Mouse (Mus musculus): Measurements from ENCODE around the gene Hist1h3h. TPM values are rescaled to one million over a fixed set of nuclear protein-coding genes. Genes with fewer than 3 reads are reported as not detected.

Gene Hist1h3h
- polyA plus RNA-seq, 1 experiment from 2014 or later: 13.8 TPM

- no peaks in the 10 kb centered on the region for H3K36me3 ChIP-seq (replicated peaks)
- no peak overlapping the region for H3K9ac ChIP-seq
- ATAC-seq (ENCODE audit: low FRiP score): no peak
- H3K4me3 ChIP-seq (replicated peaks): no peak overlapping the region
- peak overlapping the region; percentile 38; the same call in 1 of the 2 replicates for H3K4me2 ChIP-seq
- peaks cover 20% of the 10 kb centered on the region for H3K4me1 ChIP-seq
- H3K27me3 ChIP-seq: no peaks in the 10 kb centered on the region
- 71% methylated on average over 1 of the region's 1 CpGs for WGBS
- no peaks in the 10 kb centered on the region for H3K9me3 ChIP-seq
- H3K27ac ChIP-seq: no peak overlapping the region
Measured at GRCm38 (mm10) chr13:21755707-21756106, 38.2 kb downstream of the Hist1h3h start.

Small RNA genes within 50 kb of the gene (microRNA-seq; reads per million reads assigned to microRNA genes)
- gene Gm44357: not detected
- gene Gm44367: not detected
- gene Gm44454: not detected

Other genes starting within 250 kb of the Hist1h3h start
- gene Nkapl, start 249.2 kb upstream of the Hist1h3h start, polyA plus RNA-seq (2016; fragmentation: Nextera tagmentation; extraction: Ambion mirVana): 3.1 and 3.3 TPM in 2 replicates
- gene Zkscan4, start 238.8 kb upstream of the Hist1h3h start, polyA plus RNA-seq (2016; fragmentation: Nextera tagmentation; extraction: Ambion mirVana): 6.3 and 6.4 TPM in 2 replicates
- not detected in 2 replicates for gene Gm10065, start 238.2 kb upstream of the Hist1h3h start, polyA plus RNA-seq (2016; fragmentation: Nextera tagmentation; extraction: Ambion mirVana)
- gene AK157302, start 222.4 kb upstream of the Hist1h3h start, polyA plus RNA-seq (2016; fragmentation: Nextera tagmentation; extraction: Ambion mirVana): 0.17 and 0.54 TPM in 2 replicates
- gene Gm11273, start 216.2 kb upstream of the Hist1h3h start, polyA plus RNA-seq (2016; fragmentation: Nextera tagmentation; extraction: Ambion mirVana): 2.4 and 2.5 TPM in 2 replicates
- 8.9 and 10.1 TPM in 2 replicates for gene Zkscan8, start 186.5 kb upstream of the Hist1h3h start, polyA plus RNA-seq (2016; fragmentation: Nextera tagmentation; extraction: Ambion mirVana)
- gene Olfr1366, start 174.9 kb upstream of the Hist1h3h start, polyA plus RNA-seq (2016; fragmentation: Nextera tagmentation; extraction: Ambion mirVana): 0.17 and 0.22 TPM in 2 replicates
- gene Olfr1535, start 157.8 kb upstream of the Hist1h3h start, polyA plus RNA-seq (2016; fragmentation: Nextera tagmentation; extraction: Ambion mirVana): not detected in 2 replicates
- gene Olfr1364, start 135.9 kb upstream of the Hist1h3h start, polyA plus RNA-seq (2016; fragmentation: Nextera tagmentation; extraction: Ambion mirVana): not detected in 2 replicates
- not detected in 2 replicates for gene Olfr1362, start 103.6 kb upstream of the Hist1h3h start, polyA plus RNA-seq (2016; fragmentation: Nextera tagmentation; extraction: Ambion mirVana)
- not detected in 2 replicates for gene Olfr11, start 75.1 kb upstream of the Hist1h3h start, polyA plus RNA-seq (2016; fragmentation: Nextera tagmentation; extraction: Ambion mirVana)
- not detected in 2 replicates for gene Olfr1361, start 54.3 kb upstream of the Hist1h3h start, polyA plus RNA-seq (2016; fragmentation: Nextera tagmentation; extraction: Ambion mirVana)
- gene Olfr1360, start 40.3 kb upstream of the Hist1h3h start, polyA plus RNA-seq (2016; fragmentation: Nextera tagmentation; extraction: Ambion mirVana): not detected in 2 replicates
- not detected in 2 replicates for gene Olfr1359, start 19.5 kb upstream of the Hist1h3h start, polyA plus RNA-seq (2016; fragmentation: Nextera tagmentation; extraction: Ambion mirVana)
- gene Hist1h2bl, start 1.5 kb upstream of the Hist1h3h start, polyA plus RNA-seq (2016; fragmentation: Nextera tagmentation; extraction: Ambion mirVana): 4.8 TPM in 1 of 2 replicates, not detected in the other
- gene Hist1h2ai, start 1.2 kb upstream of the Hist1h3h start, polyA plus RNA-seq (2016; fragmentation: Nextera tagmentation; extraction: Ambion mirVana): 18.4 and 22.2 TPM in 2 replicates
- gene Hist1h2bm, start 4.4 kb downstream of the Hist1h3h start, polyA plus RNA-seq (2016; fragmentation: Nextera tagmentation; extraction: Ambion mirVana): 5.8 and 5.9 TPM in 2 replicates
- 0.74 and 0.86 TPM in 2 replicates for gene Hist1h4j, start 17.4 kb downstream of the Hist1h3h start, polyA plus RNA-seq (2016; fragmentation: Nextera tagmentation; extraction: Ambion mirVana)
- 2.4 and 4.5 TPM in 2 replicates for gene Hist1h4k, start 32.8 kb downstream of the Hist1h3h start, polyA plus RNA-seq (2016; fragmentation: Nextera tagmentation; extraction: Ambion mirVana)
- 34.1 and 37.7 TPM in 2 replicates for gene Hist1h2ak, start 36.2 kb downstream of the Hist1h3h start, polyA plus RNA-seq (2016; fragmentation: Nextera tagmentation; extraction: Ambion mirVana)
- gene Hist1h2bn, start 36.5 kb downstream of the Hist1h3h start, polyA plus RNA-seq (2016; fragmentation: Nextera tagmentation; extraction: Ambion mirVana): 4.9 and 5.2 TPM in 2 replicates
- gene Hist1h1b, start 63.0 kb downstream of the Hist1h3h start, polyA plus RNA-seq (2016; fragmentation: Nextera tagmentation; extraction: Ambion mirVana): 44.0 and 46.6 TPM in 2 replicates
- gene Hist1h3i, start 65.7 kb downstream of the Hist1h3h start, polyA plus RNA-seq (2016; fragmentation: Nextera tagmentation; extraction: Ambion mirVana): 166 and 188 TPM in 2 replicates
- 13.9 and 15.0 TPM in 2 replicates for gene Hist1h2an, start 69.6 kb downstream of the Hist1h3h start, polyA plus RNA-seq (2016; fragmentation: Nextera tagmentation; extraction: Ambion mirVana)
- gene Hist1h2bp, start 69.8 kb downstream of the Hist1h3h start, polyA plus RNA-seq (2016; fragmentation: Nextera tagmentation; extraction: Ambion mirVana): 3.0 and 5.2 TPM in 2 replicates
- 23.9 and 32.5 TPM in 2 replicates for gene Hist1h2bq, start 92.5 kb downstream of the Hist1h3h start, polyA plus RNA-seq (2016; fragmentation: Nextera tagmentation; extraction: Ambion mirVana)
- gene Hist1h2ao, start 92.8 kb downstream of the Hist1h3h start, polyA plus RNA-seq (2016; fragmentation: Nextera tagmentation; extraction: Ambion mirVana): not detected in 2 replicates
- gene Hist1h4m, start 94.1 kb downstream of the Hist1h3h start, polyA plus RNA-seq (2016; fragmentation: Nextera tagmentation; extraction: Ambion mirVana): not detected in 2 replicates
- 12.5 and 13.8 TPM in 2 replicates for gene Hist1h4n, start 114.5 kb downstream of the Hist1h3h start, polyA plus RNA-seq (2016; fragmentation: Nextera tagmentation; extraction: Ambion mirVana)
- 6,142 and 6,230 TPM in 2 replicates for gene Hist1h2ap, start 115.8 kb downstream of the Hist1h3h start, polyA plus RNA-seq (2016; fragmentation: Nextera tagmentation; extraction: Ambion mirVana)
- gene Hist1h2br, start 116.1 kb downstream of the Hist1h3h start, polyA plus RNA-seq (2016; fragmentation: Nextera tagmentation; extraction: Ambion mirVana): 24.5 and 30.9 TPM in 2 replicates
- 24.5 and 26.7 TPM in 2 replicates for gene Zfp184, start 227.4 kb downstream of the Hist1h3h start, polyA plus RNA-seq (2016; fragmentation: Nextera tagmentation; extraction: Ambion mirVana)

All from forebrain, embryonic 12.5 days (tissue).